Mouse (Mus musculus): ENCODE measurements around the gene Ccni.

Ccni gene

DNA sequence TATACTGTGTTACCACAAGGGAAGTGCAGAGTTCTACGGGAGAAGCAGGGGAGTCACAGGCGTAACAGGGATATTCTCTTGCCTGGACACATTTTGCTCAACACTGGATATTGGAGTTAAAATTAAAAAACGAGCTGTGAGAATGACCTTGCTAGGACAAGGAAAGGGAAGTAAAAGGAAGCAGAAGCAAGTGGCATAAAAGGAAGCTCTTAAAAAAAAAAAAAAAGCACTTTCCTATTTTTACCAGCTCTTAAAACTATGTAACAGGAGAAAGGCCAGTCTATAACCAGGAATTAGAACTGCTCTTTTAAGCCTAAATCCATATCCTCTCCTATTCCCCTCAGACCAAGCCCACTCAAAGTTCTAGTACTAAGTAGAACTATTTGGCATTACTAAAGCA lies 8.1 kb downstream of the Ccni start:
- no peak for DNase-seq (ENCODE audit: low spot score)

DNA sequence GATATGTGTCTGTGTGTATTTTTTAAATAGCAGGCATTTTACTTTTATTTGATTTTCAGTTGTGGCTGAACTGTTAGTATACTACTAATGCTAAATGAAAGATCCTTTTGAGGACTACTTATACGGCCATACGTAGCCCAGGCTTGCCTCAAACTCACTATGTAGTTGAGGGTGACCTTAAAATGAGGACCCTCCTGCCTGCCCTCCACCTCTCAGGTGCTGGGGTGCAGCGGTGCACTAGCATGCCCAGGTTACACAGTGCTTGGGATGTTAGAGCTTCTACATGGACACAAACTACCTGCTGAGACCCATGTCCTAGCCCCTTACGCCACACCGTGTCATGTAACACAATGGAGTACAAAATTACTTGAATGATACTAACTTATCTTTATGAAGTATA lies 15.9 kb downstream of the Ccni start:
- no peak for DNase-seq (ENCODE audit: low spot score)

GRCm38 (mm10) chr5:93189607-93190006 lies 16.7 kb downstream of the Ccni start:
- no peak for DNase-seq (ENCODE audit: low spot score)

- DNase-seq (ENCODE audit: low spot score), result no peak
Measured at GRCm38 (mm10) chr5:93184548-93184947, 21.7 kb downstream of the Ccni start.

- no peak for DNase-seq (ENCODE audit: low spot score)
Measured at GRCm38 (mm10) chr5:93183311-93183710, 23.0 kb downstream of the Ccni start.

DNA sequence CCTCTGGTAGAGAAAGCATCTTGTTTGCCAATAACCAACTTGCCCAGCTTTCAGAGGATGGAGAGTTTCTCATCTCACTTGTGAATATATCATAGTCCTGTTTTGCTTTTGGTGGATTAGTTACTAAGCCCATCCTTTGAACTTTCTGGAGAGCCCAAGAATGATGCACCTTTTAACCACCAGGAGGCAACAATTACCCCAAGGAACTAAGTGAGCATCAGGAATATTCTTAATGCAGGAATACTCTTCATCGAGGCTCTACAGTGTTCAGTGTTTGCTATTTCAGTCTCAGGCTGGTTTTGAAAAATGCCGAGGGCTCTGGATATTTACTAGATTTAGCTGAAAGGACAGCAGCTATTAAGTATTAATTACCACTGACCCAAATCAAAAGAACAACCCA lies 26.0 kb downstream of the Ccni start:
- DNase-seq (ENCODE audit: low spot score), result peak; percentile 49

DNA sequence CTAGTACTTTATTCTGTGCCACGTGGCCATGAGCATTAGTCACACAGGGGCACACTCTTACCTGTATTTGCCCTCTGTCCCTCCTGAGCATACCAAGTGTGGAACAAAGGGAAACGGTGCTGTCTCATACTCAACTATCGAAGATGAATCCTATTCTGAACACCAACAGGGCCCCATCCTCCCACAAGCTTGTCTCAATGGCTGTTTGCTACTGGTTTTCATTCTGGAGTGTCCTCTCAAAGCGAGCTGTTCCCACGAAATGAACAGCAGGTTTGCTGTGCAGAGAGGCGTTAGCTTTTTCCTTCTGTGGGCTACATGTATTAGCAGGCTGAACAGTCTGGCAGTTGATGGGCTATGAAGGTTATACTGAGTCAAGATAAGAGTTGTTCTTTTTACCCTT lies 27.7 kb downstream of the Ccni start:
- DNase-seq (ENCODE audit: low spot score), result no peak

- no peak for DNase-seq (ENCODE audit: low spot score)
Measured at GRCm38 (mm10) chr5:93174675-93175074, 31.6 kb downstream of the Ccni start.

GRCm38 (mm10) chr5:93172536-93172935 lies 33.8 kb downstream of the Ccni start:
- DNase-seq (ENCODE audit: low spot score), result no peak

GRCm38 (mm10) chr5:93171420-93171819 lies 34.9 kb downstream of the Ccni start:
- DNase-seq (ENCODE audit: low spot score), result no peak

DNA sequence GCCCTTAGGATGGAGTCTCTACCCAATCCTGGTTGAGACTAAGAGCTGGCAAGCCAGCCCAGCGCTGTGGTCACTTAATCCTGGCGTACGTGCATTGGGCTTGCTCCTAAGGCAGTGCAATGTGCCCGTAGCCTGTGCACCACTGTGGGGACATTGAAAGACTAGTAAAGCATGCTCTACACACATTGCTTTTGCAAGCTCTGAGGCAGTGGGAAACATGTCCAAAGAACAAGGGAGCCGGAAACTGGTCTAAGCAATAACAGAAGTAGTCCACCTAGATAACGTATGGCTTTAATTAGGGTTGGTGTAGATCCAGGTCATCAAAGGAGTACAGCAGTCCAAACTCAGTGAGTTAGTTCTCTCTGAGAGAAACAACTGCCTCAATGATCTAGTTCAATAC lies 37.6 kb downstream of the Ccni start:
- no peak for DNase-seq (ENCODE audit: low spot score)

- DNase-seq (ENCODE audit: low spot score), result no peak
Measured at GRCm38 (mm10) chr5:93167919-93168516, 38.3 kb downstream of the Ccni start.

DNA sequence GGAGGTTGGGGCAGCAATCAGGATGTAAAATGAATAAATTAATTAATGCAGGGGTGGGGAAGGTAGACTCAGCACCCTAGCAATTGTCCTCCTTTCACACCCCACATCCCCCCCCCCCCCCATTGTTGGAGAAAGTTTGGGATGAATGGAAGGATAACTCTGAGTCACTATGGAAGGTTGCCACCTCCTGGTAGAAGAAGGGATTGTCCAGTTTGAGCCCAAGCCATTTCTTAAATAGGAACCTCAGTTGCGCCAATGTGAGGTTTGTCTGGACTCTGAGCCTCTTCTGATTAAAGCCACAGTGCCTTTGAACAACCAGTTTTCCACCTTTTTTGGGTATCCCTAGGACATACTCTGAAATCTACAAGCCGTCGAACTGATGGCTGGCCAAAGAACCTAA lies 42.8 kb downstream of the Ccni start:
- DNase-seq (ENCODE audit: low spot score), result peak; percentile 80

GRCm38 (mm10) chr5:93154401-93154800 lies 51.9 kb downstream of the Ccni start:
- DNase-seq (ENCODE audit: low spot score), result no peak

- no peak for DNase-seq (ENCODE audit: low spot score)
Measured at GRCm38 (mm10) chr5:93152451-93152850, 53.8 kb downstream of the Ccni start.

DNA sequence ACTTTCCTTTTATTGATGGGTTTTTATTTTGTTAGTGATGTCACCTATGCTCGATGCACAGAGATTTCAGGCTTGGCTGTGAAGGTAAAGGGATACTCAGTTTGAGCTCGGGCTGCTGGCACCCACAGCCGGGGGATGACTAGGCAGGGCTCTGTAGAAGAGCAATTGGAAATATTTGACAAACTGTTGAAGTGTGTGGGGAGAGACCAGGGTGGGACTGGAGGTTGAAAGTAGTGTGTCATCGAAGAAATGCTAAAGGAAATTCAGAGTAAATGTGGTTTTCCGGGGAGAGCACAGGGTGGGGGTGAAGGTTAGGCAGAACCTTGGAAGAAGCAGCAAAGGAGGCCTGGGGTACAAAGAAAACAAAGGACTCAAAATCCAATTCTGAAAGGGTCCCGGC lies 54.3 kb downstream of the Ccni start:
- no peak for DNase-seq (ENCODE audit: low spot score)

DNA sequence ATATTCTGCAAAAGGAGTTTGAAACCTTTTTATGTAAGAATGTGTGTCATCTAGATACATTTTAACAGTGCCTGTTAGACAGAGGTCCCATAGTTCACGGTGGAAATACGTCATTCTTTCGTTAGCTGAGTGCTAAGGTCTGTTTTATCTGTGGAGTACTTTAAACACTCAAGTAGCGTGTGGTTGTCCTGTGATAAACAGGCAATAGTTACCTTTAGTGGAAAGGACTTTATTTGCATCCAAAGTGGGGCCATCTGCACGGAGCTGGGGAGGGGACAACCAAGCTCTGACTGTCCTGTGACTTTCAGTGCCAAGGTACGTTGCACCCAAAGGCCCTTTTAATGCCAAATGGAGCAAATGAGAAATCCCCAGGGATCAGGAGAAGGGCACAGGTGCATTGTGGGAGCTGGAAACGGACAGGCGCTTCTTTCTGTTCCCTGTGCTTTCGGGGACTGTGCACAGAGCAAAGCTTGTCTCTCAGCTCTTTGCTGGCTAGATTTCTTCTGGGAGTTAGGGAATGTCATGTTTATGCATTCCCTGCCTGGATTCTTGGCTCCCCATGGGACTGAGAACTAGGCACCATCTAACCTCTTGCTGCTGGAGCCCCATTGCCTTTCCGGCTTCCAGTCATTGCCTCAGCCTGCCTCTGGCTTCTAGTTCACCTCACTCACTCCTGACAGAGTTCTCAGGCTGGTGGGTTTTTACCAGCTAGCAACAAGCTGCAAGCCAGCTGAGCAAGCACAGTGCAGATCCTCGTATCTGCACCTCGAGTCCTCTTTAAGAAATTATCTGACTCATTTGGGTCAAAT lies 56.1 kb downstream of the Ccni start:
- no peak for DNase-seq (ENCODE audit: low spot score)

GRCm38 (mm10) chr5:93145504-93145903 lies 60.8 kb downstream of the Ccni start:
- DNase-seq (ENCODE audit: low spot score), result no peak

DNA sequence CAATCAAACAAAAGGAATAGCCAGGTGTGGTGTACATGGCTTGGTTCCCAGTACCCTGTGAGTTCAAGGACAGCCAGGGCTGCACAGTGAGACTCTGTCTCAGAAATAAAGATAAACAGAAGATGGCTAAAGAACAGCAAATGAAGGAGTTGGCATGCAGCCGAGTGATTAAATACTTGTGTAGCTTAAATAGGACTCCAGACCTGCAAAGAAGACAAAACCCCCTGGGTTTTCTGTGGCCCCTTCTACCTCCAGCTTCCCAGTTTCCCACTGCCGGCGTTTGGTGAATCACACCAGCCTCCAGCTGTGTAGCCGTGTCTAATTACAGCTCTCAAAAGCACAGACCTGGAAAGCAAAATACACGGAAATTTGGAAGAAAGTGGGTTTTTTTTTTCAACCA lies 61.4 kb downstream of the Ccni start:
- no peak for DNase-seq (ENCODE audit: low spot score)

DNA sequence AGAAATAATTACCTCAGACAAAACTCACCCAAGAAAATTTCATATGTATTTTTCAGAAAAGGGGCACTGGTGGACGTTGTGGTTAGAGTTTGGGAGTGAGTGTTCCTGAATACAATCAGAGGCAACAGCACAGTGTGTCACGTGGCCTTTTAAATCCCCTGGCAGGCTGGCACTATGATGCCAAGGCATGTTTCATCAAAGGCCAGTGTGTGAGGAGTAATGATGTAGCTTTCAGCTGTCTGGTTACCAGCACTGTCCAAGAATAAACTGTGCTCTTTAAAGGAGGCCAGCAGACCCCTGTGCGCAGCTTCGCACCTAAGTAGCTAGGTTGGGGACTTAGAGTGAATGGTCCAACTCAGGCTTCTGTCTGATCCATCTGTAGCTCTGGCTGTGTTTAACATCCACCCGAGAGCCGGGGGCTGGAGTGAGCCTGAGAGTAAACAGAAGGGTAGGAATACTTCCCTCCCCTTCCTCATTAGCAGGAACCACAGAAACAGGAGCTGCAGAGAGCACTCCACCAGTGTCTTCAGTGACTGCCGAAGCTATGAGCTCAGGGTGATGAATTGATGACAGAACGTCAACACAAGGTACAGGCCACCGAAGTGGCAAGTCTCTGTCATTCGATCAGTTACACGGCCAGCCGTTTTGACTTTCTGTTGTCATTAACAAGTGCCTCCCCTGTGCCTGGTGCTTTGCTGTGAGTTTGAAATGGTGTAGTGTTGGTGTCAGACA lies 62.8 kb downstream of the Ccni start:
- no peak for DNase-seq (ENCODE audit: low spot score)

DNA sequence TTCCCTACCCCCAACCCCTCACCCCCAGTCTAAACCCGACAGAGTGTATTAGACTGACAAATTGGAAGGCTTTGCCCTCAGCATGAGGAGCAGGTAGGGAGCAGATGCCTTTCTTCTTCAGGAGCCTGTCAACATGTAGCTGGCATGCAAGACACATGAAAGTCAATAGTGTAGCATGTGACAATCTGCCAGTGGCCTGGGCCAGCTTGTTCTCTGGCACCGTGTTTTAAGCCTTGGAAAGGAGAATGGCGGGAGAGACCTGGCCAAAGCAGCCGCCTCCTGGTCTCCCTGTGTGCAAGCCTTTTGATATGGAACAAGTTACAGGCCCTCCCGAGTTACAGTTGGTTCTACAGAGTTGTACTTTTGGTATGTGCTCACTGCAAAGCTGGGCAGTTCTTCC lies 65.5 kb downstream of the Ccni start:
- no peak for DNase-seq (ENCODE audit: low spot score)

GRCm38 (mm10) chr5:93139350-93139749 lies 66.9 kb downstream of the Ccni start:
- no peak for DNase-seq (ENCODE audit: low spot score)

DNA sequence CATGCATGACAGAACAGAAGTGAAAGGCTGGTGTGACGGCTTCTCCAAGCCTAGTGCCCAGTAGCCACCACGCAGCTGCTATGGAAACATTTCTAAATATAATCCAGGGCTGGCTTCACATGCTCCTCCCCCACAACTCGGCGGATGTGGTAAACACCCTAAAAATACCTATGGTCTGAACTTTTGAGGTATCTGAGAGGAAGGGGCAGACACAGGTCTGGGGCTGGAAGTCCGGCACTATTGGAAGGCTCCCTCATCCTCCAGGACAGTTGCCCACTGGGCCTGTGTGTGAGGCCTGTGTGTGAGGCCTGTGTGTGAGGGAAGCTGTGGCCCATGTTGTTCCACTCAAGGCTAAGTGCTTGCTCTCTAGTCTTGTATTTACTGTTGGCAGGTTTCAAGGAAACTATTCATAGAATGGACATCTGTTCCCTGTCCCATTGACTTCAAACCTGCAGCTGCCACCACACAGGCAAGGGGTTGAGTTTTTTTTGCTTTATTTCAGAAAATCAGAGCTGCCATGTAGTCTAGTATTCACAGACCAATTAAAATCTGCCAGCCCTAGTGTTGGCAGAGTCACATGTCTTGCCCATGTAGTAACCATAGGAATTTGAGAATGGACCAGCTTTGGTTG lies 69.2 kb downstream of the Ccni start:
- DNase-seq (ENCODE audit: low spot score), result no peak
